In genomic region chr11:95250110-95250509, GRCm38 (mm10) we compare ENCODE assay signal across 15 mouse cellular contexts. TPM values are rescaled to one million over a fixed set of nuclear protein-coding genes. Genes with fewer than 3 reads are reported as not detected.
A peak's percentile ranks its signal among the peaks of the same experiment; 100 is the strongest.
DNase-seq lines count a peak whose midpoint lies in the region; ATAC-seq and TF ChIP-seq lines count a peak whose summit lies in the region.
"Had no signal": no experiment of that assay in that cellular context is flagged by ENCODE, and none has a peak within 500 bp of the region (broad histone marks: within the 10 kb centered on the region; RNA-seq: fewer than 3 reads in every experiment).

No protein-coding gene starts in this region.

- H3K27me3 ChIP-seq in heart, embryonic 13.5 days (replicated peaks), result peaks cover 2% of the 10 kb centered on the region; the same call in 1 of the 2 replicates
- H3K27me3 ChIP-seq in heart, adult 2 months (ENCODE audit: control insufficient read depth, insufficient read depth, low read length), result no peaks in the 10 kb centered on the region
- H3K27me3 ChIP-seq in limb, embryonic 14.5 days (ENCODE audit: control insufficient read depth, insufficient read depth, low read length), result no peaks in the 10 kb centered on the region
- H3K27me3 ChIP-seq in limb, embryonic 10.5 days (ENCODE audit: low read depth, poor library complexity, severe bottlenecking), result peaks cover 15% of the 10 kb centered on the region
- H3K27me3 ChIP-seq in heart, embryonic 16.5 days (ENCODE audit: control insufficient read depth, insufficient read depth, low read length), result no peaks in the 10 kb centered on the region

- no peaks in the 10 kb centered on the region for H3K36me3 ChIP-seq in heart, embryonic 13.5 days
- no peaks in the 10 kb centered on the region for H3K36me3 ChIP-seq in heart, adult 2 months (ENCODE audit: control insufficient read depth, insufficient read depth, low read length)
- no peaks in the 10 kb centered on the region for H3K36me3 ChIP-seq in limb, embryonic 14.5 days (ENCODE audit: control insufficient read depth, insufficient read depth, low read length)
- no peaks in the 10 kb centered on the region; the same call in 1 of the 2 replicates for H3K36me3 ChIP-seq in limb, embryonic 10.5 days
- no peaks in the 10 kb centered on the region for H3K36me3 ChIP-seq in heart, embryonic 16.5 days (ENCODE audit: control insufficient read depth, insufficient read depth)
- H3K36me3 ChIP-seq: hindbrain, embryonic 10.5 days had no signal

- no peaks in the 10 kb centered on the region for H3K79me2 ChIP-seq in heart, adult 2 months (replicated peaks; ENCODE audit: control insufficient read depth, insufficient read depth, low read length)

- H3K4me1 ChIP-seq in heart, embryonic 13.5 days, result peaks cover 10% of the 10 kb centered on the region
- peaks cover 2% of the 10 kb centered on the region; the same call in 1 of the 2 replicates for H3K4me1 ChIP-seq in heart, adult 2 months (ENCODE audit: control insufficient read depth, insufficient read depth, low read length)
- no peaks in the 10 kb centered on the region for H3K4me1 ChIP-seq in limb, embryonic 14.5 days (ENCODE audit: control insufficient read depth, insufficient read depth, low read length)
- H3K4me1 ChIP-seq in limb, embryonic 10.5 days, result peaks cover 13% of the 10 kb centered on the region
- peaks cover 10% of the 10 kb centered on the region for H3K4me1 ChIP-seq in heart, embryonic 16.5 days (ENCODE audit: control insufficient read depth, insufficient read depth, low read length)

- intact Hi-C loops in heart, adult 2 months (cut with DNase I), result no loop called here

- no peak for TF ChIP-seq POLR2A in heart, adult 2 months (IDR thresholded peaks at IDR 0.05; ENCODE audit: insufficient read depth, low read depth, low read length)
- TF ChIP-seq POLR2A in limb, embryonic 14.5 days (IDR thresholded peaks at IDR 0.05; ENCODE audit: borderline replicate concordance, extremely low read depth, insufficient read depth, insufficient read length), result no peak

- no peak; the same call in 1 of the 2 replicates for ATAC-seq in heart, embryonic 13.5 days (ENCODE audit: extremely low read depth, insufficient number of reproducible peaks, low FRiP score, low TSS enrichment)
- peak; percentile 25; the same call in 1 of the 2 replicates for ATAC-seq in limb, embryonic 14.5 days (ENCODE audit: low FRiP score, low read depth)
- peak; percentile 43; the same call in 1 of the 2 replicates for ATAC-seq in common myeloid progenitor, adult 5-6 weeks (replicated peaks; ENCODE audit: low read depth, poor library complexity, severe bottlenecking)
- peak; percentile 45 for ATAC-seq in heart, embryonic 16.5 days (replicated peaks; ENCODE audit: extremely low read depth, insufficient read depth, low FRiP score)

- DNase-seq in heart, adult 2 months, result no peak
- no peak for DNase-seq in limb, embryonic 14.5 days (ENCODE audit: low spot score)
- no peak for DNase-seq in limb, embryonic 10.5 days (ENCODE audit: low spot score)
- DNase-seq in left cerebral cortex, adult 18-20 months (ENCODE audit: low spot score in 2 of 2), result no peak
- DNase-seq in right cerebral cortex, postnatal 36 days (ENCODE audit: low spot score in 2 of 2), result no peak
- DNase-seq: kidney, adult 11 months; right cerebral cortex, postnatal 25 days had no signal

- TF ChIP-seq CTCF in heart, adult 2 months (IDR thresholded peaks at IDR 0.05), result no peak

- 18% methylated on average over 10 of the region's 10 CpGs for WGBS in heart, embryonic 13.5 days
- 17% methylated on average over 10 of the region's 10 CpGs for WGBS in heart, adult 2 months
- 44% methylated on average over 10 of the region's 10 CpGs for WGBS in limb, embryonic 14.5 days
- 52% methylated on average over 10 of the region's 10 CpGs for WGBS in limb, embryonic 10.5 days
- 15% methylated on average over 10 of the region's 10 CpGs for WGBS in heart, embryonic 16.5 days

- peak overlapping the region; percentile 37 for H3K4me2 ChIP-seq in heart, embryonic 13.5 days
- no peak overlapping the region for H3K4me2 ChIP-seq in limb, embryonic 14.5 days (replicated peaks; ENCODE audit: low read depth, low read length, severe bottlenecking)
- peak overlapping the region; percentile 4; the same call in 1 of the 2 replicates for H3K4me2 ChIP-seq in heart, embryonic 16.5 days (ENCODE audit: low read depth, low read length)

- H3K4me3 ChIP-seq in heart, embryonic 13.5 days, result no peak overlapping the region
- no peak overlapping the region for H3K4me3 ChIP-seq in heart, adult 2 months
- no peak overlapping the region for H3K4me3 ChIP-seq in limb, embryonic 14.5 days (replicated peaks; ENCODE audit: low read length)
- H3K4me3 ChIP-seq in limb, embryonic 10.5 days, result no peak overlapping the region
- no peak overlapping the region for H3K4me3 ChIP-seq in heart, embryonic 16.5 days (ENCODE audit: low read length)
- H3K4me3 ChIP-seq: hindbrain, embryonic 10.5 days had no signal

- no peaks in the 10 kb centered on the region for H3K9me3 ChIP-seq in heart, embryonic 13.5 days
- no peaks in the 10 kb centered on the region for H3K9me3 ChIP-seq in limb, embryonic 14.5 days (ENCODE audit: control insufficient read depth, low read length)
- 0 out of 2 replicates have a peak, but pooled peaks cover 4% of the 10 kb centered on the region for H3K9me3 ChIP-seq in limb, embryonic 10.5 days (replicated peaks)
- H3K9me3 ChIP-seq in heart, embryonic 16.5 days (replicated peaks; ENCODE audit: control insufficient read depth, low read length), result no peaks in the 10 kb centered on the region; the same call in 1 of the 2 replicates
- H3K9me3 ChIP-seq: hindbrain, embryonic 10.5 days had no signal

- H3K27ac ChIP-seq in heart, embryonic 13.5 days (replicated peaks), result peak overlapping the region; percentile 41; the same call in 1 of the 2 replicates
- H3K27ac ChIP-seq in heart, adult 2 months, result no peak overlapping the region
- H3K27ac ChIP-seq in limb, embryonic 14.5 days (replicated peaks; ENCODE audit: low read depth, low read length), result no peak overlapping the region
- H3K27ac ChIP-seq in limb, embryonic 10.5 days, result no peak overlapping the region
- no peak overlapping the region for H3K27ac ChIP-seq in heart, embryonic 16.5 days (ENCODE audit: low read length)
- H3K27ac ChIP-seq: hindbrain, embryonic 10.5 days had no signal

- no peak for TF ChIP-seq EP300 in heart, adult 2 months (IDR thresholded peaks at IDR 0.05; ENCODE audit: insufficient read depth, low read depth, low read length)

- peak overlapping the region; percentile 61 for H3K9ac ChIP-seq in heart, embryonic 13.5 days
- no peak overlapping the region for H3K9ac ChIP-seq in heart, adult 2 months (ENCODE audit: low read depth, low read length)
- no peak overlapping the region for H3K9ac ChIP-seq in limb, embryonic 14.5 days (ENCODE audit: low read depth, low read length, severe bottlenecking)
- no peak overlapping the region for H3K9ac ChIP-seq in heart, embryonic 16.5 days (ENCODE audit: low read length)

RNA-seq across cellular contexts. Expression of gene Tac4, which starts 11.2 kb away (rescaled TPM):
- polyA plus RNA-seq in heart, embryonic 13.5 days (2015; fragmentation: Nextera tagmentation; extraction: Ambion mirVana), result not detected in 2 replicates
- not detected for total RNA-seq in heart, adult 2 months (2021)
- polyA plus RNA-seq in heart, adult 2 months (2012; rRNA removed), result 0.12 TPM in 1 of 2 replicates, not detected in the other
- 0.08 TPM in 1 of 2 replicates, not detected in the other for polyA plus RNA-seq in limb, embryonic 14.5 days (2012; rRNA removed)
- not detected in 2 replicates for polyA plus RNA-seq in limb, embryonic 14.5 days (2014; fragmentation: Nextera tagmentation; extraction: Ambion mirVana)
- polyA plus RNA-seq in limb, embryonic 10.5 days (2016; fragmentation: Nextera tagmentation; extraction: Ambion mirVana), result not detected in 2 replicates
- total RNA-seq in common myeloid progenitor, adult 5-6 weeks (2017), result not detected in 2 replicates
- 0.11 TPM in 1 of 2 replicates, not detected in the other for polyA plus RNA-seq in heart, embryonic 16.5 days (2015; fragmentation: Nextera tagmentation; extraction: Ambion mirVana)
- not detected for total RNA-seq in left cerebral cortex, adult 18-20 months (2021)
- total RNA-seq: adrenal gland, adult 18-20 months; monocyte, adult 5-6 weeks had no signal
- polyA plus RNA-seq: hindbrain, embryonic 10.5 days; liver, embryonic 16.5 days; testis, adult 2 months had no signal

RNA-seq across cellular contexts. Expression of gene Kat7, which starts 59.9 kb away (rescaled TPM):
- polyA plus RNA-seq in heart, embryonic 13.5 days (2015; fragmentation: Nextera tagmentation; extraction: Ambion mirVana), result 44.2 and 46.0 TPM in 2 replicates
- total RNA-seq in heart, adult 2 months (2021), result 10 to 100 TPM; 25.9 to 28.6 TPM
- 19.8 and 31.4 TPM in 2 replicates for polyA plus RNA-seq in heart, adult 2 months (2012; rRNA removed)
- 49.7 and 51.4 TPM in 2 replicates for polyA plus RNA-seq in limb, embryonic 14.5 days (2012; rRNA removed)
- polyA plus RNA-seq in limb, embryonic 14.5 days (2014; fragmentation: Nextera tagmentation; extraction: Ambion mirVana), result 58.5 and 60.1 TPM in 2 replicates
- polyA plus RNA-seq in limb, embryonic 10.5 days (2016; fragmentation: Nextera tagmentation; extraction: Ambion mirVana), result 93.9 and 99.0 TPM in 2 replicates
- total RNA-seq in common myeloid progenitor, adult 5-6 weeks (2017), result 80.1 and 82.4 TPM in 2 replicates
- polyA plus RNA-seq in heart, embryonic 16.5 days (2015; fragmentation: Nextera tagmentation; extraction: Ambion mirVana), result 49.8 and 51.1 TPM in 2 replicates
- total RNA-seq in left cerebral cortex, adult 18-20 months (2021), result 10 to 100 TPM; 75.7 to 81.8 TPM
